Mouse (Mus musculus) myocyte (in vitro differentiated cells): ENCODE measurements around the gene Tmem108. TPM values are rescaled to one million over a fixed set of nuclear protein-coding genes. Genes with fewer than 3 reads are reported as not detected.

ENCODE experiments used
- H3K27me3 ChIP-seq: one replicate; pipeline ENCODE4 v1.6.1; 2011; ENCODE audit not compliant: control insufficient read depth, insufficient read depth, insufficient read length
- H3K36me3 ChIP-seq: one replicate; pipeline ENCODE4 v1.6.1; 2011; ENCODE audit not compliant: control insufficient read depth, insufficient read depth
- H3K4me2 ChIP-seq: one replicate; pipeline ENCODE4 v1.6.1; 2011; ENCODE audit warnings: low read depth, control low read depth
- H3K4me3 ChIP-seq: one replicate; pipeline ENCODE4 v1.5.1; 2011; ENCODE audit warnings: mild to moderate bottlenecking, control low read depth, moderate library complexity
- H3K79me2 ChIP-seq: one replicate; pipeline ENCODE4 v1.6.1; 2011; ENCODE audit not compliant: control insufficient read depth, insufficient read depth
- H3ac ChIP-seq: one replicate; pipeline ENCODE4 v1.6.1; 2011; ENCODE audit not compliant: control insufficient read depth, insufficient read length
- CEBPB ChIP-seq: IDR thresholded peaks from 2 replicates; pipeline ENCODE4 v1.6.1; 2011; ENCODE audit warnings: mild to moderate bottlenecking, moderate library complexity; ENCODE audit not compliant: poor library complexity, insufficient read depth, severe bottlenecking
- E2F4 ChIP-seq: IDR thresholded peaks from one replicate; pipeline ENCODE4 v1.6.1; 2011; ENCODE audit warnings: mild to moderate bottlenecking, control low read depth, moderate library complexity; ENCODE audit not compliant: insufficient read depth
- MAX ChIP-seq: IDR thresholded peaks from one replicate; pipeline ENCODE4 v1.6.1; 2011; ENCODE audit warnings: low read depth, mild to moderate bottlenecking, control low read depth
- MYOD1 ChIP-seq, 3 experiments: IDR thresholded peaks; one replicate each; pipeline ENCODE4 v1.6.1; 2011; ENCODE audit warnings: control low read depth in 2 of 3, low read depth in 2 of 3, mild to moderate bottlenecking in 2 of 3, moderate library complexity in 1 of 3; ENCODE audit not compliant: insufficient read length in 2 of 3, control insufficient read depth in 1 of 3
- MYOG ChIP-seq, 3 experiments: IDR thresholded peaks; one replicate each; pipeline ENCODE4 v1.6.1; 2011; ENCODE audit warnings: control low read depth in 2 of 3, low read depth in 2 of 3, mild to moderate bottlenecking in 2 of 3; ENCODE audit not compliant: insufficient read length in 2 of 3, control insufficient read depth in 1 of 3, insufficient read depth in 1 of 3
- POLR2A ChIP-seq: IDR thresholded peaks from one replicate; pipeline ENCODE4 v1.6.1; 2011; ENCODE audit warnings: low read depth, mild to moderate bottlenecking, control low read depth, moderate library complexity; ENCODE audit not compliant: insufficient read length
- POLR2AphosphoS2 ChIP-seq: IDR thresholded peaks from one replicate; pipeline ENCODE4 v1.6.1; 2011; ENCODE audit warnings: low read depth, control low read depth; ENCODE audit not compliant: insufficient read length
- REST ChIP-seq: IDR thresholded peaks from one replicate; pipeline ENCODE4 v1.6.1; 2011; ENCODE audit warnings: mild to moderate bottlenecking, control low read depth, moderate library complexity; ENCODE audit not compliant: insufficient read depth, insufficient read length
- SRF ChIP-seq: IDR thresholded peaks from one replicate; pipeline ENCODE4 v1.6.1; 2011; ENCODE audit warnings: low read depth; ENCODE audit not compliant: control insufficient read depth, insufficient read length
- TCF12 ChIP-seq: IDR thresholded peaks from one replicate; pipeline ENCODE4 v1.6.1; 2011; ENCODE audit warnings: mild to moderate bottlenecking, control low read depth; ENCODE audit not compliant: poor library complexity, insufficient read depth, severe bottlenecking
- TCF3 ChIP-seq: IDR thresholded peaks from one replicate; pipeline ENCODE4 v1.6.1; 2011; ENCODE audit warnings: low read depth, control low read depth; ENCODE audit not compliant: insufficient read length
- USF1 ChIP-seq: IDR thresholded peaks from one replicate; pipeline ENCODE4 v1.6.1; 2011; ENCODE audit warnings: low read depth, mild to moderate bottlenecking, control low read depth, moderate library complexity
- polyA plus RNA-seq: library from polyadenylated mRNA; unstranded; fragments of >200 nt; fragmentation: generic; extraction: Trizol; gene quantifications from one replicate; pipeline ENCODE4 v1.2.1, GENCODE M21; 2012; ENCODE audit warnings: missing spikeins

Tmem108 gene
- polyA plus RNA-seq, 1 experiment: not detected

DNA sequence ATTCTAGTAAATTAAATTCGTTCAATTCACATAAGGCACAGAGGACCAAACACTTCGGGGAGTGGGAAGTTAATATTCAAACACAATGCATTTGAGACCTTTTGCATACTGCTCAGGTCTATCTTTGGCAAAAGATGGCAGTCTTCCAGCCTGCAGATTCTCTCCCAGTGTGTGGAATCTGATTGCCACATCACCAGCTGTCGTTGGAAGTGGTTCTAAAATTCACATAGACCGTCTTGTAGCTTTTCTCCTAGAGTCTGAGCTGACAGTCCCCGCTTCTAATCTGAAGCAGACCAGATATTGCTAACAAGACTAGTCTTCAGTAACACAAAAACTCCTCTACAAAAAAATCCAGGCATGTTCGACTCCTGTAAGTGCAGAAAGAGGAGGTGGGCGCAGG lies 203.4 kb downstream of the Tmem108 start:
- H3K36me3 ChIP-seq: no peaks in the 10 kb centered on the region
- H3ac ChIP-seq: no peak overlapping the region
- peaks cover 23% of the 10 kb centered on the region for H3K27me3 ChIP-seq
- no peak overlapping the region for H3K4me2 ChIP-seq
- no peak overlapping the region for H3K4me3 ChIP-seq
- no peaks in the 10 kb centered on the region for H3K79me2 ChIP-seq
- TF ChIP-seq MAX (no peak), CEBPB (0 out of 2 replicates have a peak, but pooled peaks have one; percentile 13)

DNA sequence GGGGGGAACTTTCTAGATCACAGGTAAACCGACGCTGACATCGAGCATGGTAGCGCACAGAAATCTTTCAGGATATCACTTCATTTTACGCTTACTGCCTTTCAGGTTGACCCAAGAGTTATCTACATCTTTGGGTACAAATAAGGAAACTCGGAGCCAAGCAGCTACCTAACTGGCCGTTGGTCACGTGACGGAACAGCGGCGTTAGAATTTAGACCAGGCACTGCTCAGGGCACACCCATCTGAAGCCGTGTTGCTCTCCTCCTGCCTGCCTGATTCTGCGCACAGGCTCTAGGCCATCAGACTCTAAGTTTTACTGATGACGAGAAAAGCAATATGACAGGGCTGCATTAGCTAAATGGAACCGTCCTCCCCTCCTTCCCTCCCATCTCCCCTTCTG lies 204.6 kb downstream of the Tmem108 start:
- H3K79me2 ChIP-seq: no peaks in the 10 kb centered on the region
- TF ChIP-seq MYOG (IDR thresholded peaks at IDR 0.05; ENCODE audit: control insufficient read depth in 1 of 3, insufficient read depth in 1 of 3, insufficient read length in 2 of 3, low read depth in 2 of 3) (no peak), E2F4 (no peak), POLR2AphosphoS2 (no peak), MYOD1 (IDR thresholded peaks at IDR 0.05; ENCODE audit: control insufficient read depth in 1 of 3, insufficient read length in 2 of 3, low read depth in 2 of 3) (no peak), REST (no peak), TCF12 (no peak), TCF3 (no peak), SRF (no peak), POLR2A (no peak), USF1 (no peak), CEBPB (no peak), MAX (no peak)
- H3K4me2 ChIP-seq: no peak overlapping the region
- no peak overlapping the region for H3ac ChIP-seq
- no peaks in the 10 kb centered on the region for H3K36me3 ChIP-seq
- H3K4me3 ChIP-seq: no peak overlapping the region
- peaks cover 23% of the 10 kb centered on the region for H3K27me3 ChIP-seq

DNA sequence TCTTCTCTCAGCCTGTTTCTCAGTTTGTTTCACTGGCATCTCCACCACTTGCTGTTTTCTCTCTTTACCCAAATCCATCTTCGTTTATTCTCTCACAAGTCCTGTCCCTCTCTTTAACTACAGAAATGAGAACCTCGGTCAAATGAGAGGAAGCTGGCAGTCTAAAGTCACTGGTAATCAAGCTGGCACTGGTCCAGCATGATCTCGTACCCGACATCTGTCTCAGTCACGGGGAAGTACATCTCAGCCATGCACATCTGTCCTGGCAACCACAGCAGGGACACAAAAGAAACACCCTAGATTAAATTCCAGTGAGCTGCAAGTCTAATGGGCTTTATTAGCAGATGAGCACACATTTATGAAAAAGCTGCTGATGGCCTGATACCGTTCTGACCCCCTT lies 206.3 kb downstream of the Tmem108 start:
- TF ChIP-seq POLR2A: no peak
- no peak for TF ChIP-seq USF1
- no peak for TF ChIP-seq TCF3
- no peak for TF ChIP-seq SRF
- H3K4me3 ChIP-seq: no peak overlapping the region
- no peaks in the 10 kb centered on the region for H3K36me3 ChIP-seq
- H3ac ChIP-seq: no peak overlapping the region
- no peak overlapping the region for H3K4me2 ChIP-seq
- H3K27me3 ChIP-seq: peaks cover 28% of the 10 kb centered on the region
- no peaks in the 10 kb centered on the region for H3K79me2 ChIP-seq

DNA sequence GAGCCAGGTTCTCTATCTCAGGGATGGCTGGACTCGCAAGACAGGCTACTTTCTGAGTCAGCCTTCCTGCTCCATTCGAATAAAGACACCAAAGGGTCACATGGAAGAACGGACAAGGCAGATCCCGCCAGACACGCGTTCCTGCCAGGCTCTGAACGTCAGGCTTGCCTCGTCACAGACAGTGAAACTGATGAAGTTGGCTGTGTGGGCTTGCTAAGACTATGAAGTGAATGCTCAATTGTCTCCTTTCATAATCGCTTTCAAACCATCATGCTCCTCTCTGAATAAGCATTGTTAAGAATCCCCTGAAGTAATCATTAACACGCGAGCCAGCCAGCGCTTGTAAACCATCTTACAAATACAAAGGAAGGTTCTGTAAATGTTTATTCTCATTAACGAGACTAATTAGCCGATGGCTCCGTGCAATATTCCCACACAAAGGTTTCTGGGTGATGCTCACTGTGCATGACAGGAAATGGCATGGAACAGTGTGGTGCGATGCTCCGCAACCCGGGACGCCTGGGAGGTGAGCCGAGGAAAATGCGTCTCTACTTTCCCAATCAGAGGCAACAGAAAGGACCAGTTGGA lies 210.9 kb downstream of the Tmem108 start:
- H3K79me2 ChIP-seq: no peaks in the 10 kb centered on the region
- no peak overlapping the region for H3K4me2 ChIP-seq
- H3K36me3 ChIP-seq: no peaks in the 10 kb centered on the region
- no peak overlapping the region for H3K4me3 ChIP-seq
- peaks cover 21% of the 10 kb centered on the region for H3K27me3 ChIP-seq
- H3ac ChIP-seq: no peak overlapping the region
- TF ChIP-seq MYOG (IDR thresholded peaks at IDR 0.05; ENCODE audit: control insufficient read depth in 1 of 3, insufficient read depth in 1 of 3, insufficient read length in 2 of 3, low read depth in 2 of 3): no peak
- no peak for TF ChIP-seq TCF12
- TF ChIP-seq CEBPB: no peak
- TF ChIP-seq USF1: no peak
- no peak for TF ChIP-seq POLR2AphosphoS2
- no peak for TF ChIP-seq TCF3
- TF ChIP-seq SRF: no peak
- no peak for TF ChIP-seq E2F4
- TF ChIP-seq MAX: no peak
- no peak for TF ChIP-seq REST
- no peak for TF ChIP-seq MYOD1 (IDR thresholded peaks at IDR 0.05; ENCODE audit: control insufficient read depth in 1 of 3, insufficient read length in 2 of 3, low read depth in 2 of 3)
- TF ChIP-seq POLR2A: no peak

DNA sequence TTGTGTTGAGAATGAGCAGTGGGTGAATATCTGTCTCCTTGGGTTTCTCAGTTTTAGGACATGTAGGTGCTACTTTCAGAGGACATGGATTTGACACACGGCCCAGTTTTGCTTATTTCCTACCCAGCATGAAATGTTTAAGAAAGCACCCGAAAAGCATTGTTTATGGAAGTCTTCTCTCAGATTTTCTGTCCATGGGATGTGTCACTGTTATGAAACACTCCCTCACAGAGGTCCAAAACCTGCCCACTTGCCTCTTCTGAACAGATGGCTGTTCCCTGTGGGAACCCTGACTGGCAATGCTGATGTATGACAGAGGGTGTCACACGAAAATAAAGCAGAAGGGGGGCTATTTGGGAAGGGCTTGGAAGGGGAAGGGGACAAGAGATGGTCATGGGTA lies 212.5 kb downstream of the Tmem108 start:
- no peaks in the 10 kb centered on the region for H3K36me3 ChIP-seq
- H3K4me2 ChIP-seq: no peak overlapping the region
- peaks cover 11% of the 10 kb centered on the region for H3K27me3 ChIP-seq
- TF ChIP-seq SRF (no peak), MYOD1 (IDR thresholded peaks at IDR 0.05; ENCODE audit: control insufficient read depth in 1 of 3, insufficient read length in 2 of 3, low read depth in 2 of 3) (no peak), MAX (no peak), TCF3 (no peak), POLR2A (no peak), CEBPB (no peak)
- no peak overlapping the region for H3ac ChIP-seq
- no peak overlapping the region for H3K4me3 ChIP-seq
- no peaks in the 10 kb centered on the region for H3K79me2 ChIP-seq

DNA sequence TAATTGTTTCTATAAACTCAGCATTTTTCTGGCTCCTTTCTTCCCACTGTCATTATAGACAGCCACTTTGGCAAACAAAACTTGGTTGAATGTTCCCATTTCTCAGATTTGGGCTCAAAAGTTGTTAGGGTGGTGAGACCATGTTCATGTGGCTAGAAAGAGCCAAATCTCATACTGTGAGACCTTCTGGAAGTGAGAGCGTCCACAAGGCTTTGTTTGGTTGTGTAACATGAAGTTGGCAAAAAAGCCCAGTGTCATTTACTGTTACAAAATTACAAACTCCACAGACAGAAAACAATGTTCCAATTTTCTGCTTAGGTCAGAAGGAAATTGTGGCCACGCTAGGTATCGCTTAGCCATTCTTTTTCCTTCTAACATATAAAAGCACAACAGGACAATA lies 213.0 kb downstream of the Tmem108 start:
- H3K79me2 ChIP-seq: no peaks in the 10 kb centered on the region
- H3K27me3 ChIP-seq: peaks cover 9% of the 10 kb centered on the region
- no peak overlapping the region for H3K4me3 ChIP-seq
- H3ac ChIP-seq: no peak overlapping the region
- no peak overlapping the region for H3K4me2 ChIP-seq
- TF ChIP-seq MYOG (IDR thresholded peaks at IDR 0.05; ENCODE audit: control insufficient read depth in 1 of 3, insufficient read depth in 1 of 3, insufficient read length in 2 of 3, low read depth in 2 of 3): no peak
- TF ChIP-seq MAX: no peak
- no peak for TF ChIP-seq MYOD1 (IDR thresholded peaks at IDR 0.05; ENCODE audit: control insufficient read depth in 1 of 3, insufficient read length in 2 of 3, low read depth in 2 of 3)
- no peak for TF ChIP-seq TCF3
- TF ChIP-seq SRF: no peak
- TF ChIP-seq E2F4: no peak
- no peak for TF ChIP-seq TCF12
- no peak for TF ChIP-seq CEBPB
- TF ChIP-seq REST: no peak
- no peak for TF ChIP-seq POLR2A
- no peaks in the 10 kb centered on the region for H3K36me3 ChIP-seq
